Mouse (Mus musculus) kidney, adult 2 months (tissue): ENCODE measurements at regions not wholly inside any gene's neighbourhood (a gene's known extent, or its start where the extent isn't known, plus 50 kb on each side); places are given as distances from the start of the nearest gene placed in this dataset.
A peak's percentile ranks its signal among the peaks of the same experiment; 100 is the strongest.

ENCODE experiments used
- CTCF ChIP-seq: fragments of 200-500 bp; conservative IDR thresholded peaks from 2 replicates; pipeline ENCODE4 v1.5.1; 2011; ENCODE audit warnings: low read depth, mild to moderate bottlenecking, control low read depth, low read length, moderate library complexity, mixed read lengths; ENCODE audit not compliant: insufficient read depth, insufficient read length
- POLR2A ChIP-seq: fragments of 200-500 bp; IDR thresholded peaks from one replicate; pipeline ENCODE4 v1.6.1; 2011; ENCODE audit warnings: low read depth, low read length, control low read depth

DNA sequence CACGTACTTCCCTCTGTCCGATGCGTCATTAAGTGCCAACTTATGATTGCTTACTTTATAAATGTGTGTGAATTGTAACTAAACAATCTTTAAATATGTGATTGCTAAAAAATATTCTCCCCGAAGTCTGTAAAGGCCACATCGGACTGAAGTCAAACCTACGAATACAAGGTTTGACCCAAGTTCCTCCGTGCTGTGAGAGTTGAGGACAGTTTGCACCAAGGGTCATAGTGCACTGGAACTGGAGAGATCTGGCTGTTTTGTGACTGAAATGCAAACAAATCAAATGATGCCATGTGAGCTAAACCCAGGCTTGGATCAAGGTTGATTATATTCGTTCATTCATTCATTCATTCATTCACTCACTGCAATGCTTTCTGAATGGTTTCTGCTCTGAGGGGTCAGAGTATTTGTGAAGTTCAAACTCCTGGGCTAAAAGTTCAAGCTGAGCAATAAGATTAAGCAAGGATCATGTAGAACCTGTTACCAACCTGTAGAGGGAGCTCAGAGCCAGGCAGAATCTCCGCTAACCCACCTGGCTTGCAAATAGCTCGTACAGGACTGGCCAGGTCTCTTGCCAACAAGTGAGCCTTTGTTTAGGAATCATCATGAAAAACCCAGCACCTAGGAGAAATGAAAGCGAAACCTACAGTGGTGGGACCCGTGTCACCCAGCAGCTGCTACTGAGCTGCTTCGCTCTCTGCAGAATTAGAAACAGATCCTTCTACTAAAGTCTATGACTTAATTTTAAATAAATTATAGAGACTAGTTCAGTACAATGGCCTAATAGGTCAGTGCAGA lies 67.9 kb upstream of the Serbp1 start:
- TF ChIP-seq CTCF (peak; percentile 88), POLR2A (no peak)
